Mouse (Mus musculus) cerebellum, adult 2 months (tissue): ENCODE data around the gene Dusp1. TPM values are rescaled to one million over a fixed set of nuclear protein-coding genes. Genes with fewer than 3 reads are reported as not detected.

Experiments used
- DNase-seq, 2 experiments: peaks; one replicate each; pipeline ENCODE4 v3.0.0; 2021
- H3K27ac ChIP-seq: fragments of 200-500 bp; 2 replicates; pipeline ENCODE4 v1.5.1; 2012; ENCODE audit warnings: low read length, control low read depth, inconsistent platforms; ENCODE audit not compliant: insufficient read depth
- H3K27me3 ChIP-seq: fragments of 200-500 bp; 2 replicates; pipeline ENCODE4 v1.6.1; 2012; ENCODE audit warnings: inconsistent platforms, mild to moderate bottlenecking, low read length, moderate library complexity; ENCODE audit not compliant: control insufficient read depth, insufficient read depth
- H3K4me1 ChIP-seq: fragments of 200-500 bp; 2 replicates; pipeline ENCODE4 v1.6.1; 2011; ENCODE audit warnings: low read length; ENCODE audit not compliant: control insufficient read depth, insufficient read depth
- H3K4me3 ChIP-seq: fragments of 200-500 bp; replicated peaks from 2 replicates; pipeline ENCODE3; 2011; ENCODE audit warnings: mild to moderate bottlenecking, low read depth, low read length, control low read depth; ENCODE audit not compliant: insufficient read depth
- CTCF ChIP-seq: fragments of 200-500 bp; IDR thresholded peaks from 2 replicates; pipeline ENCODE4 v1.5.1; 2011; ENCODE audit warnings: low read depth, mild to moderate bottlenecking, control low read depth, low read length, moderate library complexity, borderline replicate concordance; ENCODE audit not compliant: insufficient read depth
- POLR2A ChIP-seq: fragments of 200-500 bp; IDR thresholded peaks from 2 replicates; pipeline ENCODE4 v1.6.1; 2011; ENCODE audit warnings: low read length, control low read depth, borderline replicate concordance; ENCODE audit not compliant: insufficient read depth
- WGBS: fragments of 180-500 bp; shearing (Covaris S2); methylation state at CpG from one replicate; pipeline ENCODE4 v1.1.7; 2018; 5-methylcytosine and 5-hydroxymethylcytosine counted together
- polyA plus RNA-seq: library from polyadenylated mRNA; depleted of rRNA; stranded (reverse); fragments of >200 nt; gene quantifications from 2 replicates; pipeline ENCODE4 v1.2.3, GENCODE M21; 2012

Gene Dusp1
- polyA plus RNA-seq, 1 experiment: 62.5 TPM

DNA sequence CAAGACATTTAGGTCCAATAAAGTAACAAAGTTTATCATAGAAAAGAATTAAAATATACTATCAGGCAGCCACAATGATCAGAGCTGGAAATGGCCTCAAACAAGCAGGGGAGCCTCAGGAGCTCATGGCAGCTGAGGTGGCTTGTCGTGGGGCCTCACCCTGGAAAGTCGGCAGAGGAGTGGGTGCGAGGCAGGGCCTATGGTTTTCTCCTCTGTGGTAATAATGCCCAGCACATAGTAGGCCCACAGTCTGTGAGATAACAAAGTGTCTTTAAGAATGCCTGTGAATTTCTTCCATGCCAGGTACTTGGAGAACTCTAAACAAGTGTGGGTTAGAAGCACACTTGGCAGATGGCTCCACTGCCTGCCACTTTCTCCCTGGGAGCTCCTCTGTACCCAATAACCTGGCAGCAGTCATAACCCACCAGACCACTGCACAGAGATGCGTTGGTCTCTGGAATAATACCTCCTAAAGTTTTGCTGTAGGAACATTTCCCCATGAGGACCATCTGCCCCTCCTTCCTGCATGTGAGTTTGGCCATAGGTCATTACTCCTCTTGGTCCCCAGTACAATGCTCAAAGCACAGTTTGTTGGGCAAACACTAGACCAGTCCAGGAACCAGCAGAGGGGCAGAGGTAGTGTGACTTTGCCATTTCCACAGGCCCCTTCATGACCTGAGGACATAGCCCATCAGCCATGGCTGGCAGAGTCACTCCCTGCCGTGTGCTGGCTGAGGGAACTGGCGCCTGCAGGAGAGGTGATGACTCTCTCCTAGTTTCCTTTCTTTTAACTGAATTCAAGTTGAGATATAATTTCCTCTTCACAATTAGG, 48.3 kb downstream of the Dusp1 start:
- peak; percentile 49 to 62 for DNase-seq
- H3K4me1 ChIP-seq: peaks cover 14% of the 10 kb centered on the region
- no peak overlapping the region; the same call in 1 of the 2 replicates for H3K27ac ChIP-seq
- TF ChIP-seq POLR2A: no peak
- TF ChIP-seq CTCF: no peak
- no peaks in the 10 kb centered on the region for H3K27me3 ChIP-seq
- 57% methylated on average over 6 of the region's 6 CpGs for WGBS
- H3K4me3 ChIP-seq: no peak overlapping the region

DNA sequence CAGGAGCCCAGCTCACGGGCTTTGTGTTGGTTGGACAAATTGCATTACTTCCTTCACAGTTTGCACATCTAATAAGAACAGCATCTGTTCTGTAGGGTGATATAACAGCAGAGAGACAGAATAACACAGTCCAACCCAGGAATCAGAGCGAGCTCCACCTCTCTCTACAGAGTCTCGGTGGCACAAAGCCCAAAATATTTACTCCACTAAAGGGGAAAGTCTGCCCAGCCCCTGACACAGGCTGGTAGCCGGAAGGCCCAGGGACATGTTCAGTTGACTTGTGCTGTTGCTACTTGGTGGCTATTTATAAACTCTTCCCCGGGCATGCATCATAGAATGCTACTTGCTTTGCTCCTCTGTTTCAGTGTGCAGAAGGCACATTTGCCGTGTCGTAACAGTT, 49.0 kb downstream of the Dusp1 start:
- 70% methylated on average over 7 of the region's 7 CpGs for WGBS
- no peak for DNase-seq
- peaks cover 14% of the 10 kb centered on the region for H3K4me1 ChIP-seq
- no peak overlapping the region for H3K27ac ChIP-seq
- no peaks in the 10 kb centered on the region for H3K27me3 ChIP-seq
- TF ChIP-seq CTCF: no peak
- no peak for TF ChIP-seq POLR2A
- H3K4me3 ChIP-seq: no peak overlapping the region

DNA sequence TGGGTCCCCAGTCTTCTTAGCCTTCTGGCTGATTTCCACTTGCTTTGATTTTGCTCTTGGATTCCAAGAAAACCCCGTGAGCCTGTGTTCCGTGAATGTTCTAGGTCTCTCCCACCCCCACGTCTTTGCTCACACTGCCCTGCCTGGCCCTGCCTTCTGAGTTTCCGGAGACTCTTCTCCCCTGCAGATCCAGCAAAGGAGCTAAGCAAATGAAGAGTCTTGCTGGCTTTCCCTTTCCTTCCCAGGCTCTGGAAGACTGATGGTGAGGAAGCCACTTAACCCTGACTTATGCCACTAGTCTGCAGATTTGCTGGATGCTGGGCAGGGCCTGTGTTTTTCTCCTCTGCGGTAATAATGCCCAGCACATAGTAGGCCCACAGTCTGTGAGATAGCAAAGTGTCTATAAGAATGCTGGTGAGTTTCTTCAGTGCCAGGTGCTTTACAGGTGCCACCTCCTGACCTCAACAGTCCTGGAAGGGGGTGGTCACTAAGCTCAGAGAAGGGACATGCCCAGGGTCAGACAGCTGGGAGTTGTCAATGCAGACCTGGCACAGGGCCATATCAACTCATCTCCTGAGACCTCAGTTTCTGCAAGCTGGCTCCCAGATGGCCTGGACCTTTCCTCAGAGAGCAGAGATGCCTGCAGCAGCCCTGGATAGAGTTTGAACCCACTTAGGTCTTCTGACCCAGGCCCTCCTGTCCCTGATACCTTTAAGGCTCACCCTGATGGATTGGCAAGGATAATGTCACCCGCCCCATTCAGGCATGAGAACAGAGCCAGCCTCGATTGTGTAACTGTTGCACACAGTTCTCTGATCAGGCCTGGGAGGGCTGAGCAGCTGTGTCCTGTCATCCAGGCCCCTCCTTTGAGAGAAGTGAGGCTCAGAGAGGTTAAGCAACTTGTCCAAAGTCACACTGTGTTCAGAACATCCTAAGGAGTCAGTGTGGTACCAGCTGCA, 49.8 kb downstream of the Dusp1 start:
- DNase-seq: no peak
- Histone ChIP-seq H3K4me3 (no peak overlapping the region), H3K4me1 (peaks cover 14% of the 10 kb centered on the region), H3K27me3 (no peaks in the 10 kb centered on the region), H3K27ac (no peak overlapping the region)
- WGBS: 75% methylated on average over 7 of the region's 7 CpGs
- TF ChIP-seq POLR2A (no peak), CTCF (no peak)

DNA sequence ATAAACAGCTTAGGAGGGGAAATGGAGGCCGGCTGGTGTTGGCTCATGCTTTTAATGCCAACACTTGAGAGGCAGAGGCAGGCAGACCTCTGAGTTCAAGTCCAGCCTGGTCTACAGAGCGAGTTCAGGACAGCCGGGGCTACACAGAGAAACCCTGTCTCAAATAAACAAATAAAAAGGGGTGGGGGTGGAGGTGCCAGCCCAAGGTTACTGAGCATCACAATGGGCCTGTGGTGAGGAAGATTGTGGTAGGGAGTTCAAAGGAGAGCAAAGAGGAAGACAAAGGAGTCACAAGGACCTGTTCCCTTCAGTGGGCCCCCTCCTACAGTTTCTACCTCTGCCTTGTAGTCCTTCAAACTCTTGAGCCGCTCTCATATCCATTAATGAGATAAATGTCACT, 50.7 kb downstream of the Dusp1 start:
- H3K4me1 ChIP-seq: peaks cover 14% of the 10 kb centered on the region
- DNase-seq: no peak
- 90% methylated on average over 4 of the region's 4 CpGs for WGBS
- no peak overlapping the region for H3K4me3 ChIP-seq
- H3K27me3 ChIP-seq: no peaks in the 10 kb centered on the region
- no peak for TF ChIP-seq POLR2A
- TF ChIP-seq CTCF: no peak
- no peak overlapping the region for H3K27ac ChIP-seq

DNA sequence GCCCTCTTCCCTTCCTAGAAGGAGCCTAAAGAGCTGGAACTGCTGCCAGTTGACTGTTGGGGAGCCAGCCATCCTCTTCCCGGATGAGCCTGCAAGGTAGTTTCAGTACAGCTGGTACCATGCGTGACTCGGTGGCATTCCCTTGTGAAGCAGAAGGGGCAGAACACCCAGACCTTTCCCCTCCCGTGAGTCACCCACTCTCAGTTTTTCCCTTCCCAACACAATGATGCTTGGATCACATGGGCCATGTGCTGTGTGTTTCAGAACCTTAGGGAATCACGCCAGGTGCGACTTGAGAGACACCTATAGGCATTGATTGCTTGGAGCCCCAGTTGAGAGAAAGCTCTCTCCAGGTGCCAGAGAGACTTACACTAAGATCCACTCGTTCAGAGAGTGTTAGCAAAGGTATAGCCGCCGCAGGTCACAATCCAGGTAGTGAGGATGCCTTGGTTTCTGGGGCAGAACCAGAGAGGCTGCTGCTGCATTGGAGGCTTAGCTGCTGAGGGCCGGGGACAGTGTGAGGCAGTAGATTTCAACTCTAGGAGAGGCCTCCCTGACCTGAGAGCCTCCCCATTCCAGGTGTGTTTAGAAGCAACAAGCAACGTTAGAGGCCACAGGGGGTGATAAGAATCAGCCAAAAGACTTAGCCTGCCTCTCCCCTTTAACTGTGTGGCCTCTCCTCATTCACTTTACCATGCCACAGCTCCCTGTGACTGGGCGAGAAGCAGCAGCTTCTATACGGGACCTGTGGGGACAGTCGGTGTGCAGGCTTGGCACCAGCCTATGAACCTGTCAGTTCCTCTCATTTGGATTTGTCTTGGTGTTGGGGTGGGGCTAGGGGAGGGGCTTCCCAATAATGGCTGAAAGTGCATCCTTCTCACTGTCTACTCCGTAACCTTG, 51.5 kb downstream of the Dusp1 start:
- WGBS: 87% methylated on average over 15 of the region's 15 CpGs
- TF ChIP-seq CTCF (no peak), POLR2A (no peak)

DNA sequence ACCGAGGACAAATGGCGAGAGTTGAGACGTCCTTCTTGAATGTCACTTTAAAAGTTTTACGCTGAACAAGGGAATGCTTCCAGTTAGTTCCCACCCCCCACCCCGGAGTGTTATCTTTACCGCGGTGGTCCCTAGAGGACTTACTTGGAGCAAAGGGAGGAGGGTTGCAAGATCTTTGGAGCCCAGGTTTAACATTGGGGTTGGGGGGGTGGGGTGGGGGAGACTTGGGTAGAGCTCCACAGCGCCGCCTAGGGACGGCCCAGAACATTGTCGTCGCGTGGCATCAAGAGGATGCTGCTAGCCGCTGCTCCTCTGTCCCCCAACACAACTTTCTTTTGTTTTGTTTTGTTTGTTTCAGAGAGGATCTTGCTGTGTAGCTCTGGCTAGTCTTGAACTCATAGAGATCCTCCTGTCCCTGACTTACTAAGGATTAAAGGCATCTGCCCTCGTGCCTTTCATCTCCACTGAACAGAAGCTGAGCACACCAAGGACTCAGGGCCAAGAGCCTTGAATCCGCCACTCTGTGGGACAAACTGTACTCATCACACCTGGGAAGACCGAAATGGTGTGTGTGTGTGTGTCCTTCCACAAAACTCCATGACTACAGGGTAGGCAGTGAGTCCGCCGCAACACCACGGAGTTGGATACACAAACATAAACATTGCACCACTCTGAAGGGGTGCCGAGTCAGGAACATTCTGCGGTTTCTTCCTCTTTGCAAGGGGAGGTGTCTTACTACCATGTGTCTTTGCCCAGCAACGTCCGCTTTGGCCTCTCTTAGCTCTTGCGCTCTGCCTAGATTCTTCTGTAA, 52.8 kb downstream of the Dusp1 start:
- DNase-seq: peak; percentile 42 to 68
- peak overlapping the region; percentile 100 for H3K27ac ChIP-seq
- TF ChIP-seq CTCF: peak; percentile 63
- no peak for TF ChIP-seq POLR2A
- peaks cover 21% of the 10 kb centered on the region for H3K4me1 ChIP-seq
- 34% methylated on average over 25 of the region's 25 CpGs for WGBS
- no peaks in the 10 kb centered on the region for H3K27me3 ChIP-seq
- H3K4me3 ChIP-seq: peak overlapping the region; percentile 75

More for the DNA sequence above, 51.5 kb downstream of the Dusp1 start:
- Histone ChIP-seq H3K27ac (no peak overlapping the region), H3K4me3 (no peak overlapping the region), H3K27me3 (no peaks in the 10 kb centered on the region), H3K4me1 (peaks cover 14% of the 10 kb centered on the region)
- no peak for DNase-seq
